Mouse (Mus musculus) CH12.LX (cell line): ENCODE data around the gene B4galnt3. TPM values are rescaled to one million over a fixed set of nuclear protein-coding genes. Genes with fewer than 3 reads are reported as not detected.

Source experiments
- DNase-seq: peaks from one replicate; pipeline ENCODE4 v3.0.0-alpha.2; 2013; ENCODE audit errors: extremely low read depth
- H3K27ac ChIP-seq: 2 replicates; pipeline ENCODE4 v1.5.1; 2012; ENCODE audit warnings: low read depth, mild to moderate bottlenecking, control low read depth, moderate library complexity; ENCODE audit not compliant: insufficient read depth
- H3K27me3 ChIP-seq: replicated peaks from 2 replicates; pipeline ENCODE3; 2012; ENCODE audit warnings: inconsistent platforms
- H3K36me3 ChIP-seq, 2 experiments: replicated peaks in 1 of 2; 2 replicates each; pipeline versions ENCODE3 to v1.6.1; 2012; ENCODE audit warnings: inconsistent platforms in 1 of 2, low read length in 1 of 2, mild to moderate bottlenecking in 1 of 2, mixed read lengths in 1 of 2, moderate library complexity in 1 of 2; ENCODE audit not compliant: control insufficient read depth in 1 of 2, insufficient read depth in 1 of 2
- H3K4me1 ChIP-seq, 2 experiments: 2 replicates each; pipeline ENCODE4 v1.6.1; 2012; ENCODE audit warnings: inconsistent platforms in 1 of 2, moderate library complexity in 1 of 2; ENCODE audit not compliant: insufficient read depth in 2 of 2, control insufficient read depth in 1 of 2
- H3K4me2 ChIP-seq: 2 replicates; pipeline ENCODE4 v1.6.1; 2012; ENCODE audit warnings: low read depth, mild to moderate bottlenecking, control low read depth; ENCODE audit not compliant: poor library complexity, insufficient read depth, severe bottlenecking
- H3K4me3 ChIP-seq, 3 experiments: fragments of 150-350 bp in 1 of 3; sonication (generic) in 1 of 3; replicated peaks in 1 of 3; 2 replicates each; pipeline versions ENCODE3 to v1.5.1; 2011 to 2012; ENCODE audit warnings: low read depth in 2 of 3, low read length in 2 of 3, mild to moderate bottlenecking in 2 of 3, moderate library complexity in 2 of 3, control low read depth in 1 of 3, improper control_type of control experiment in 1 of 3, inconsistent platforms in 1 of 3, mixed read lengths in 1 of 3; ENCODE audit not compliant: poor library complexity in 1 of 3
- H3K79me2 ChIP-seq: replicated peaks from 2 replicates; pipeline ENCODE4 v1.6.1; 2012; ENCODE audit warnings: mild to moderate bottlenecking, moderate library complexity; ENCODE audit not compliant: control insufficient read depth, poor library complexity, insufficient read depth, severe bottlenecking; ENCODE audit errors: extremely low read depth
- H3K9ac ChIP-seq: 2 replicates; pipeline ENCODE4 v1.6.1; 2012; ENCODE audit warnings: low read depth, mild to moderate bottlenecking, control low read depth, moderate library complexity; ENCODE audit not compliant: insufficient read depth
- H3K9me3 ChIP-seq: replicated peaks from 2 replicates; pipeline ENCODE3; 2012; ENCODE audit warnings: low read length, inconsistent platforms, mixed read lengths
- BHLHE40 ChIP-seq: IDR thresholded peaks from 2 replicates; pipeline ENCODE4 v1.6.1; 2011; ENCODE audit warnings: mild to moderate bottlenecking, low read depth, low read length, improper control_type of control experiment
- E2F4 ChIP-seq: IDR thresholded peaks from 2 replicates; pipeline ENCODE4 v1.6.1; 2011; ENCODE audit warnings: low read depth, low read length, improper control_type of control experiment; ENCODE audit not compliant: insufficient replicate concordance
- EP300 ChIP-seq: IDR thresholded peaks from 2 replicates; pipeline ENCODE4 v1.6.1; 2011; ENCODE audit warnings: low read length, improper control_type of control experiment
- ETS1 ChIP-seq: conservative IDR thresholded peaks from 2 replicates; pipeline ENCODE4 v1.6.1; 2012; ENCODE audit warnings: low read depth, mild to moderate bottlenecking, inconsistent platforms, low read length, improper control_type of control experiment, moderate library complexity
- GABPA ChIP-seq: IDR thresholded peaks from 2 replicates; pipeline ENCODE4 v1.6.1; 2012; ENCODE audit warnings: low read depth, low read length, improper control_type of control experiment, inconsistent platforms; ENCODE audit not compliant: insufficient replicate concordance
- IRF4 ChIP-seq: IDR thresholded peaks from 2 replicates; pipeline ENCODE4 v1.6.1; 2014; ENCODE audit warnings: low read depth, mild to moderate bottlenecking, inconsistent platforms, low read length, improper control_type of control experiment
- JUN ChIP-seq: IDR thresholded peaks from 2 replicates; pipeline ENCODE4 v1.6.1; 2011; ENCODE audit warnings: low read depth, mild to moderate bottlenecking, low read length, improper control_type of control experiment, moderate library complexity; ENCODE audit not compliant: insufficient read depth
- JUND ChIP-seq: conservative IDR thresholded peaks from 2 replicates; pipeline ENCODE4 v1.6.1; 2011; ENCODE audit warnings: low read depth, low read length, improper control_type of control experiment
- MAFK ChIP-seq: IDR thresholded peaks from 2 replicates; pipeline ENCODE4 v1.6.1; 2011; ENCODE audit warnings: low read length, improper control_type of control experiment; ENCODE audit not compliant: insufficient replicate concordance
- MAX ChIP-seq: IDR thresholded peaks from 2 replicates; pipeline ENCODE4 v1.6.1; 2011; ENCODE audit warnings: low read length, improper control_type of control experiment
- MAZ ChIP-seq: IDR thresholded peaks from 2 replicates; pipeline ENCODE4 v1.6.1; 2012; ENCODE audit warnings: low read depth, mild to moderate bottlenecking, inconsistent platforms, low read length, improper control_type of control experiment, moderate library complexity
- MEF2A ChIP-seq: IDR thresholded peaks from 2 replicates; pipeline ENCODE4 v1.6.1; 2014; ENCODE audit warnings: low read depth, mild to moderate bottlenecking, inconsistent platforms, low read length, improper control_type of control experiment, borderline replicate concordance
- MYC ChIP-seq: IDR thresholded peaks from 2 replicates; pipeline ENCODE4 v1.6.1; 2011; ENCODE audit warnings: low read depth, mild to moderate bottlenecking, improper control_type of control experiment, low read length
- RAD21 ChIP-seq: IDR thresholded peaks from 2 replicates; pipeline ENCODE4 v1.6.1; 2011; ENCODE audit warnings: low read depth, mild to moderate bottlenecking, low read length, improper control_type of control experiment, moderate library complexity
- TCF12 ChIP-seq: IDR thresholded peaks from 2 replicates; pipeline ENCODE4 v1.6.1; 2014; ENCODE audit warnings: low read depth, mild to moderate bottlenecking, inconsistent platforms, low read length, improper control_type of control experiment
- UBTF ChIP-seq: IDR thresholded peaks from 2 replicates; pipeline ENCODE4 v1.6.1; 2012; ENCODE audit warnings: low read depth, mild to moderate bottlenecking, inconsistent platforms, low read length, improper control_type of control experiment, moderate library complexity
- USF2 ChIP-seq: conservative IDR thresholded peaks from 2 replicates; pipeline ENCODE4 v1.6.1; 2011; ENCODE audit warnings: low read depth, low read length, improper control_type of control experiment
- ZMIZ1 ChIP-seq: IDR thresholded peaks from 2 replicates; pipeline ENCODE4 v1.6.1; 2012; ENCODE audit warnings: low read depth, mild to moderate bottlenecking, inconsistent platforms, low read length, improper control_type of control experiment
- dilution Hi-C: fragments of 300-500 bp; cut with MboI; formaldehyde crosslinking; loops from 2 replicates; pipeline ENCODE4 v1.14.3; 2020; ENCODE audit warnings: low sequenced_read_pairs; ENCODE audit not compliant: extremely low pct_unique_long_range_greater_than_20kb, extremely low pct_ligation_motif_present
- in situ Hi-C: fragments of 300-500 bp; cut with MboI; formaldehyde crosslinking; loops from 3 replicates; pipeline ENCODE4 v1.14.3; 2019; ENCODE audit warnings: low sequenced_read_pairs, low pct_ligation_motif_present, low pct_unique_long_range_greater_than_20kb, mixed read lengths
- polyA plus RNA-seq: library from polyadenylated mRNA; unstranded; fragments of >175 nt; gene quantifications from 2 replicates; pipeline ENCODE4 v1.2.1, GENCODE M21; 2012; ENCODE audit warnings: low read depth; ENCODE audit not compliant: insufficient read length
- total RNA-seq, 2 experiments: library from RNA; depleted of rRNA; stranded (reverse); fragments of 300-350 nt in 1 of 2; fragments of >200 nt in 1 of 2; gene quantifications; 2 replicates each; pipeline ENCODE4 v1.2.3; 2012 to 2014

The B4galnt3 gene
- total and polyA plus RNA-seq, 3 experiments = 0.21 to 0.47 (median 0.44) TPM

DNA sequence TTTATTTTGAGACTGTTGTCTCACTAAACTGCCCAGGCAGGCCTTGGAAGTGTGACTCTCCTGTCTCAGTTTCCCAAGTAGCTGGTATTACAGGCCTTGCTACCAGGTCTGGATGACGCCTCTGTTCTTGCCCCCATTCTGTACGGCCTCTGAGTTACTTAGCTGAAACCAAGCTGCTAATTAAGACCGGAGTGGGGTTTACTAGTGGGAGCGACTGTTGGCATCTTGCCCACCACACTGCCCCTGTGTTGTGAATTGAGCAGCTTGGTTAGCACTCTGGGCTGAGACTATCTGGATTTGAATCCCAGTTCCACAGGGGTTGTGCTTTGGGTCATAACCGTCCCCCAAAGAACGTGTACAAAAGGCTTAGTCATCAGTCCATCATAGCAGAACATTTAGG is 136.9 kb downstream of the B4galnt3 start:
- Histone ChIP-seq H3K79me2 (no peaks in the 10 kb centered on the region), H3K27me3 (no peaks in the 10 kb centered on the region), H3K36me3 (no peaks in the 10 kb centered on the region), H3K27ac (no peak overlapping the region), H3K4me1 (peaks cover 35 to 71% of the 10 kb centered on the region in 2 experiments), H3K9ac (no peak overlapping the region), H3K9me3 (no peaks in the 10 kb centered on the region), H3K4me3 (no peak overlapping the region), H3K4me2 (no peak overlapping the region)
- no peak for TF ChIP-seq ZMIZ1
- no peak for TF ChIP-seq USF2
- TF ChIP-seq MYC = no peak
- TF ChIP-seq BHLHE40 = no peak
- TF ChIP-seq RAD21 = no peak
- no peak for TF ChIP-seq JUND
- dilution Hi-C loops = no loop called here
- in situ Hi-C loops = loop anchor here (10.0 kb wide), 1 partner anchor 123 kb away; the partner anchor contains the start of gene Wnk1
- DNase-seq = no peak

DNA sequence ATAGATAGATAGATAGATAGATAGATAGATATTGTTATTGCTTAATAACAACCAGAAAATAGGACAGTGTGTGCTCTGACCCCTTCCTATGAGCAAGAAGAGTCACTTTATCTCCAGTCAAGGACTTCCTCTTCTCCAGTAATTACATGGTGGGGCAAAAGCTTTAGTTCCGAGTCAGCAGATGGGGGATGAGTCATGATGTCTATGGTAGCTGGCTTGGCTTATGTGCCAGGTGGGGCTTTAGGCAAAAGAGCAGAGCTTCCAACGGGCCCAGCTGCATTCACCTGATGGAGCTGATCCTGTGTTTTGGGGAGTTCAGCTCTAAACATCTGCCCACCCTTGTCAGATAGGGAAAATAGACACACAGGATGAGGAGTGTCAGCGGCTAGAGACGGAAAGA is 138.8 kb downstream of the B4galnt3 start:
- in situ Hi-C loops = loop anchor here (10.0 kb wide), 1 partner anchor 121 kb away; the partner anchor contains the start of gene Wnk1
- peak; percentile 92 for DNase-seq
- H3K79me2 ChIP-seq = no peaks in the 10 kb centered on the region
- H3K4me3 ChIP-seq = no peak overlapping the region
- no peaks in the 10 kb centered on the region for H3K9me3 ChIP-seq
- peaks cover 40 to 83% of the 10 kb centered on the region in 2 experiments for H3K4me1 ChIP-seq
- dilution Hi-C loops = no loop called here
- H3K4me2 ChIP-seq = peak overlapping the region; percentile 32
- H3K27me3 ChIP-seq = no peaks in the 10 kb centered on the region
- TF ChIP-seq ZMIZ1 (0 out of 2 replicates have a peak, but pooled peaks have one; percentile 36), MAFK (peak; percentile 56; the same call in 1 of the 2 replicates), JUN (peak; percentile 69), MEF2A (peak; percentile 19; the same call in 1 of the 2 replicates), IRF4 (no peak; the same call in 1 of the 2 replicates), TCF12 (peak; percentile 97), ETS1 (peak; percentile 92), E2F4 (no peak), UBTF (0 out of 2 replicates have a peak, but pooled peaks have one; percentile 41), GABPA (no peak), MAX (peak; percentile 9; the same call in 1 of the 2 replicates), JUND (peak; percentile 47; the same call in 1 of the 2 replicates), MAZ (peak; percentile 87), EP300 (peak; percentile 73)
- TF ChIP-seq, all 38 proteins: peak for 11
- peak overlapping the region; percentile 92 for H3K27ac ChIP-seq
- no peaks in the 10 kb centered on the region for H3K36me3 ChIP-seq
- H3K9ac ChIP-seq = 0 out of 2 replicates have a peak overlapping the region, but pooled peaks have one; percentile 4
